Mouse (Mus musculus) CH12.LX (cell line): Measurements from ENCODE around the gene Olfr1032. TPM values are rescaled to one million over a fixed set of nuclear protein-coding genes. Genes with fewer than 3 reads are reported as not detected.

Experiments used
- DNase-seq: peaks from one replicate; pipeline ENCODE4 v3.0.0-alpha.2; 2013; ENCODE audit errors: extremely low read depth
- H3K27ac ChIP-seq: 2 replicates; pipeline ENCODE4 v1.5.1; 2012; ENCODE audit warnings: low read depth, mild to moderate bottlenecking, control low read depth, moderate library complexity; ENCODE audit not compliant: insufficient read depth
- H3K27me3 ChIP-seq: replicated peaks from 2 replicates; pipeline ENCODE3; 2012; ENCODE audit warnings: inconsistent platforms
- H3K36me3 ChIP-seq, 2 experiments: replicated peaks in 1 of 2; 2 replicates each; pipeline versions ENCODE3 to v1.6.1; 2012; ENCODE audit warnings: inconsistent platforms in 1 of 2, low read length in 1 of 2, mild to moderate bottlenecking in 1 of 2, mixed read lengths in 1 of 2, moderate library complexity in 1 of 2; ENCODE audit not compliant: control insufficient read depth in 1 of 2, insufficient read depth in 1 of 2
- H3K4me1 ChIP-seq, 2 experiments: 2 replicates each; pipeline ENCODE4 v1.6.1; 2012; ENCODE audit warnings: inconsistent platforms in 1 of 2, moderate library complexity in 1 of 2; ENCODE audit not compliant: insufficient read depth in 2 of 2, control insufficient read depth in 1 of 2
- H3K4me2 ChIP-seq: 2 replicates; pipeline ENCODE4 v1.6.1; 2012; ENCODE audit warnings: low read depth, mild to moderate bottlenecking, control low read depth; ENCODE audit not compliant: poor library complexity, insufficient read depth, severe bottlenecking
- H3K4me3 ChIP-seq, 3 experiments: fragments of 150-350 bp in 1 of 3; sonication (generic) in 1 of 3; replicated peaks in 1 of 3; 2 replicates each; pipeline versions ENCODE3 to v1.5.1; 2011 to 2012; ENCODE audit warnings: low read depth in 2 of 3, low read length in 2 of 3, mild to moderate bottlenecking in 2 of 3, moderate library complexity in 2 of 3, control low read depth in 1 of 3, improper control_type of control experiment in 1 of 3, inconsistent platforms in 1 of 3, mixed read lengths in 1 of 3; ENCODE audit not compliant: poor library complexity in 1 of 3
- H3K79me2 ChIP-seq: replicated peaks from 2 replicates; pipeline ENCODE4 v1.6.1; 2012; ENCODE audit warnings: mild to moderate bottlenecking, moderate library complexity; ENCODE audit not compliant: control insufficient read depth, poor library complexity, insufficient read depth, severe bottlenecking; ENCODE audit errors: extremely low read depth
- H3K9ac ChIP-seq: 2 replicates; pipeline ENCODE4 v1.6.1; 2012; ENCODE audit warnings: low read depth, mild to moderate bottlenecking, control low read depth, moderate library complexity; ENCODE audit not compliant: insufficient read depth
- H3K9me3 ChIP-seq: replicated peaks from 2 replicates; pipeline ENCODE3; 2012; ENCODE audit warnings: low read length, inconsistent platforms, mixed read lengths
- BHLHE40 ChIP-seq: IDR thresholded peaks from 2 replicates; pipeline ENCODE4 v1.6.1; 2011; ENCODE audit warnings: mild to moderate bottlenecking, low read depth, low read length, improper control_type of control experiment
- CHD1 ChIP-seq: IDR thresholded peaks from 2 replicates; pipeline ENCODE4 v1.6.1; 2012; ENCODE audit warnings: low read depth, low read length, improper control_type of control experiment, inconsistent platforms
- CTCF ChIP-seq, 2 experiments: IDR thresholded peaks in 1 of 2; conservative IDR thresholded peaks in 1 of 2; 2 replicates each; pipeline ENCODE4 v1.5.1; 2011 to 2012; ENCODE audit warnings: low read depth in 2 of 2, low read length in 2 of 2, improper control_type of control experiment in 1 of 2, inconsistent platforms in 1 of 2, mild to moderate bottlenecking in 1 of 2, moderate library complexity in 1 of 2
- ELF1 ChIP-seq: IDR thresholded peaks from 2 replicates; pipeline ENCODE4 v1.6.1; 2014; ENCODE audit warnings: low read depth, mild to moderate bottlenecking, inconsistent platforms, low read length, improper control_type of control experiment
- EP300 ChIP-seq: IDR thresholded peaks from 2 replicates; pipeline ENCODE4 v1.6.1; 2011; ENCODE audit warnings: low read length, improper control_type of control experiment
- ETS1 ChIP-seq: conservative IDR thresholded peaks from 2 replicates; pipeline ENCODE4 v1.6.1; 2012; ENCODE audit warnings: low read depth, mild to moderate bottlenecking, inconsistent platforms, low read length, improper control_type of control experiment, moderate library complexity
- HCFC1 ChIP-seq: IDR thresholded peaks from 2 replicates; pipeline ENCODE4 v1.6.1; 2012; ENCODE audit warnings: low read depth, mild to moderate bottlenecking, inconsistent platforms, low read length, improper control_type of control experiment
- JUN ChIP-seq: IDR thresholded peaks from 2 replicates; pipeline ENCODE4 v1.6.1; 2011; ENCODE audit warnings: low read depth, mild to moderate bottlenecking, low read length, improper control_type of control experiment, moderate library complexity; ENCODE audit not compliant: insufficient read depth
- JUND ChIP-seq: conservative IDR thresholded peaks from 2 replicates; pipeline ENCODE4 v1.6.1; 2011; ENCODE audit warnings: low read depth, low read length, improper control_type of control experiment
- KAT2A ChIP-seq: IDR thresholded peaks from 2 replicates; pipeline ENCODE4 v1.6.1; 2012; ENCODE audit warnings: low read length, improper control_type of control experiment, inconsistent platforms; ENCODE audit not compliant: insufficient replicate concordance
- MAFK ChIP-seq: IDR thresholded peaks from 2 replicates; pipeline ENCODE4 v1.6.1; 2011; ENCODE audit warnings: low read length, improper control_type of control experiment; ENCODE audit not compliant: insufficient replicate concordance
- MEF2A ChIP-seq: IDR thresholded peaks from 2 replicates; pipeline ENCODE4 v1.6.1; 2014; ENCODE audit warnings: low read depth, mild to moderate bottlenecking, inconsistent platforms, low read length, improper control_type of control experiment, borderline replicate concordance
- MXI1 ChIP-seq: IDR thresholded peaks from 2 replicates; pipeline ENCODE4 v1.6.1; 2011; ENCODE audit warnings: mild to moderate bottlenecking, low read depth, low read length, improper control_type of control experiment
- MYC ChIP-seq: IDR thresholded peaks from 2 replicates; pipeline ENCODE4 v1.6.1; 2011; ENCODE audit warnings: low read depth, mild to moderate bottlenecking, improper control_type of control experiment, low read length
- NRF1 ChIP-seq: IDR thresholded peaks from 2 replicates; pipeline ENCODE4 v1.6.1; 2014; ENCODE audit warnings: low read depth, mild to moderate bottlenecking, inconsistent platforms, low read length, improper control_type of control experiment, moderate library complexity
- POLR2AphosphoS2 ChIP-seq: IDR thresholded peaks from 2 replicates; pipeline ENCODE4 v1.6.1; 2011; ENCODE audit warnings: low read depth, low read length, improper control_type of control experiment
- RAD21 ChIP-seq: IDR thresholded peaks from 2 replicates; pipeline ENCODE4 v1.6.1; 2011; ENCODE audit warnings: low read depth, mild to moderate bottlenecking, low read length, improper control_type of control experiment, moderate library complexity
- RCOR1 ChIP-seq: conservative IDR thresholded peaks from 2 replicates; pipeline ENCODE4 v1.6.1; 2012; ENCODE audit warnings: low read depth, mild to moderate bottlenecking, inconsistent platforms, low read length, improper control_type of control experiment
- SMC3 ChIP-seq: IDR thresholded peaks from 2 replicates; pipeline ENCODE4 v1.6.1; 2011; ENCODE audit warnings: low read depth, low read length, improper control_type of control experiment
- TCF12 ChIP-seq: IDR thresholded peaks from 2 replicates; pipeline ENCODE4 v1.6.1; 2014; ENCODE audit warnings: low read depth, mild to moderate bottlenecking, inconsistent platforms, low read length, improper control_type of control experiment
- UBTF ChIP-seq: IDR thresholded peaks from 2 replicates; pipeline ENCODE4 v1.6.1; 2012; ENCODE audit warnings: low read depth, mild to moderate bottlenecking, inconsistent platforms, low read length, improper control_type of control experiment, moderate library complexity
- USF2 ChIP-seq: conservative IDR thresholded peaks from 2 replicates; pipeline ENCODE4 v1.6.1; 2011; ENCODE audit warnings: low read depth, low read length, improper control_type of control experiment
- ZKSCAN1 ChIP-seq: IDR thresholded peaks from 2 replicates; pipeline ENCODE4 v1.6.1; 2012; ENCODE audit warnings: low read depth, inconsistent platforms, low read length, improper control_type of control experiment, borderline replicate concordance
- dilution Hi-C: fragments of 300-500 bp; cut with MboI; formaldehyde crosslinking; loops from 2 replicates; pipeline ENCODE4 v1.14.3; 2020; ENCODE audit warnings: low sequenced_read_pairs; ENCODE audit not compliant: extremely low pct_unique_long_range_greater_than_20kb, extremely low pct_ligation_motif_present
- in situ Hi-C: fragments of 300-500 bp; cut with MboI; formaldehyde crosslinking; loops from 3 replicates; pipeline ENCODE4 v1.14.3; 2019; ENCODE audit warnings: low sequenced_read_pairs, low pct_ligation_motif_present, low pct_unique_long_range_greater_than_20kb, mixed read lengths
- polyA plus RNA-seq: library from polyadenylated mRNA; unstranded; fragments of >175 nt; gene quantifications from 2 replicates; pipeline ENCODE4 v1.2.1, GENCODE M21; 2012; ENCODE audit warnings: low read depth; ENCODE audit not compliant: insufficient read length
- total RNA-seq, 2 experiments: library from RNA; depleted of rRNA; stranded (reverse); fragments of 300-350 nt in 1 of 2; fragments of >200 nt in 1 of 2; gene quantifications; 2 replicates each; pipeline ENCODE4 v1.2.3; 2012 to 2014

The Olfr1032 gene
- total RNA-seq (2012; rRNA removed) (not detected in 2 replicates), total RNA-seq (2014; rRNA removed) (not detected in 2 replicates), polyA plus RNA-seq (not detected in 2 replicates)

DNA sequence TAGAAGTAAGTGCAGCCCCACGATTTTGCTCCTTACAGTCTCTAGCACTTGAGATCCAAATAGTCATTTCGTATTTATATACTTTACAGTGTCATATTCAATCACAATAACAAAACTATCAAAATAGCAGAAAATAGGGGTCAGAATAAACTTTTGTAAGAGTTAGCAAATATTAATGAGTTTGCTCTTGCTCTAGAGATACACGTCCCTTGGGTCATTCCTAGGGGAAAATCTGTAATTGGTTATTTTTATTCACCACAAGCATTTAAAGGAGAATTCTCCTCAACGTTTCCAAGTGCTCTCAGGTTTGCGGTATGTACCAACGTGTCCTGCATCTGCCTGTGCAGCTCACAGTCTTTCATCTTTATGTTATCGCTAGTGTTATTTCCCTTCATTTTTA is at the start of gene Olfr1032:
Gene Olfr1032 (plus strand): TSS at position 301 of the 400 bp plus-strand sequence.
- Histone ChIP-seq H3K79me2 (no peaks in the 10 kb centered on the region), H3K4me1 (no peaks in the 10 kb centered on the region), H3K27ac (no peak within 1 kb of the TSS), H3K4me2 (no peak within 1 kb of the TSS), H3K4me3 (no peak within 1 kb of the TSS)
- in situ Hi-C loops: no loop called here
- TF ChIP-seq ELF1: no peak
- no peak for TF ChIP-seq BHLHE40
- no peak for TF ChIP-seq ETS1
- TF ChIP-seq ZKSCAN1: no peak
- no peak for TF ChIP-seq HCFC1
- no peak for TF ChIP-seq POLR2AphosphoS2
- no peak for TF ChIP-seq JUN
- TF ChIP-seq JUND: no peak
- no peak for TF ChIP-seq MEF2A
- TF ChIP-seq CHD1: no peak
- no peak for TF ChIP-seq MAFK
- TF ChIP-seq MYC: no peak
- no peak for TF ChIP-seq KAT2A
- TF ChIP-seq NRF1: no peak
- TF ChIP-seq CTCF (conservative IDR thresholded peaks at IDR 0.05 in 1 of 2, IDR thresholded peaks at IDR 0.05 in 1 of 2; ENCODE audit: low read depth in 2 of 2, low read length in 2 of 2): no peak
- TF ChIP-seq, all 38 proteins: peak for 0
- H3K27me3 ChIP-seq: no peaks in the 10 kb centered on the region
- H3K9me3 ChIP-seq: peaks cover 5% of the 10 kb centered on the region
- H3K36me3 ChIP-seq: no peaks in the 10 kb centered on the region
- no peak for DNase-seq
- H3K9ac ChIP-seq: no peak within 1 kb of the TSS
- dilution Hi-C loops: no loop called here

DNA sequence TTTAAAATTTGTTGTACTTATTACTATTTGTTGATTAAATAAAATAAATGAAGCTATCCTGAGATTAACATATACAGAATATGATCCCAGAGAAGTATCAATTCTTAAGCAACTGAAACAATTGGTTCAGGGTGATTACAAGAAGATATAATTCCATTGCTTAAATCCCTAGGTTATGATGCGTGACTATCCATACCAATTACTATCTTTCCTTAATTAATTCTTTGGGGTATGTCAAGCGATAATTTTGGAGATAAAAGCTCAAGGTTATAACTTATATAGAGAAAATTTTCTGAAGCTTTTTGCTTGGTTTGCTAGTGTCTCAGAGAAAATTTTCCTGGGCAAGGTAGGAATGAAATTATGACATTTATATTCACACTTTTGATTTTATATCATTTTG is 31.7 kb upstream of the Olfr1032 start, which contains the start of gene Olfr1029:
Gene Olfr1029 (plus strand): TSS at position 301 of the 400 bp plus-strand sequence.
- in situ Hi-C loops (no loop called here), dilution Hi-C loops (no loop called here)
- DNase-seq: no peak
- Histone ChIP-seq H3K4me3 (no peak within 1 kb of the TSS), H3K36me3 (no peaks in the 10 kb centered on the region), H3K9ac (no peak within 1 kb of the TSS), H3K79me2 (no peaks in the 10 kb centered on the region), H3K4me1 (no peaks in the 10 kb centered on the region), H3K9me3 (peaks cover 7% of the 10 kb centered on the region), H3K4me2 (no peak within 1 kb of the TSS), H3K27me3 (no peaks in the 10 kb centered on the region), H3K27ac (no peak within 1 kb of the TSS)
- TF ChIP-seq RCOR1 (no peak), KAT2A (no peak), RAD21 (no peak), TCF12 (no peak), USF2 (no peak), ETS1 (no peak), EP300 (no peak), UBTF (no peak), HCFC1 (no peak), SMC3 (no peak), CHD1 (no peak), MXI1 (no peak), POLR2AphosphoS2 (no peak)
